Mouse (Mus musculus) brain, embryonic 14.5 days (tissue): Measurements from ENCODE around the gene Klhl22. TPM values are rescaled to one million over a fixed set of nuclear protein-coding genes. Genes with fewer than 3 reads are reported as not detected.

Experiments used
- DNase-seq: peaks from one replicate; pipeline ENCODE4 v3.0.0-alpha.2; 2011; ENCODE audit warnings: low read depth
- CTCF ChIP-seq: fragments of 200-500 bp; IDR thresholded peaks from 2 replicates; pipeline ENCODE4 v1.5.1; 2012; ENCODE audit warnings: inconsistent platforms, mild to moderate bottlenecking, moderate library complexity, borderline replicate concordance; ENCODE audit not compliant: insufficient read depth, insufficient read length; ENCODE audit errors: extremely low read depth
- POLR2A ChIP-seq: fragments of 200-500 bp; IDR thresholded peaks from 2 replicates; pipeline ENCODE4 v1.6.1; 2012; ENCODE audit warnings: mild to moderate bottlenecking, inconsistent platforms, borderline replicate concordance; ENCODE audit not compliant: poor library complexity, insufficient read depth, insufficient read length, severe bottlenecking; ENCODE audit errors: extremely low read depth
- polyA plus RNA-seq: library from polyadenylated mRNA; depleted of rRNA; stranded (reverse); fragments of >200 nt; gene quantifications from 2 replicates; pipeline ENCODE4 v1.2.3, GENCODE M21; 2012

Gene Klhl22
- polyA plus RNA-seq, 1 experiment, result 109 TPM

- no peak for DNase-seq
- no peak for TF ChIP-seq CTCF
- TF ChIP-seq POLR2A, result no peak
Measured at GRCm38 (mm10) chr16:17758902-17759301, 516 bp upstream of the Klhl22 start.

DNA sequence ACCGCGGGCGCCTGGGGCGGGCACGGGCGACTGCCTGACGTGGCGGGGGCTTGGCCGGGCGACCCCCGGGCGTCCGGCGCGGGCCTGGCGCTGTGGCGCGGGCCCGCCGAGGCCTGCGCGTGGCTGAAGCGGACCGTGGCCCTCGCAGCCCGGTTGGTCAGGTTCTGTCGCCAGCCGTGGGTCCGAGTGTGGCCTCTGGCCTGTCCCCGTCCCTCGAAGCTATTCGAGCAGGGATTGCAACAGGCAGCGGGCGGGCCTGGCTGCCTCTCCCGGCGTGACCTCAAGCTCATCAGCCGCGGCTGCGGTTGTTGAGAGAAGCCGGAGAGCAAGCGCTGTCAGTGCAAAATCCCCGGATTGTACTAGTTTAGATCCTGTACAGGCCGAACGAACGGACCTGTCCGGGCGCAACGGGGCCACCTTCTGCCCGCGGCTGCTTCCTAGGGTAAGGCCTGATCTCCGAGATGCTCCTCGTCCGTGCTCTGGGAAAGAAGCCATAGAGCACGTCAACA, 449 bp downstream of the Klhl22 start:
- peak; percentile 61 for DNase-seq
- TF ChIP-seq CTCF, result no peak
- no peak for TF ChIP-seq POLR2A

GRCm38 (mm10) chr16:17760657-17761056, 1.2 kb downstream of the Klhl22 start:
- DNase-seq, result peak; percentile 44
- TF ChIP-seq CTCF, result peak; percentile 61; the same call in 1 of the 2 replicates
- no peak for TF ChIP-seq POLR2A

DNA sequence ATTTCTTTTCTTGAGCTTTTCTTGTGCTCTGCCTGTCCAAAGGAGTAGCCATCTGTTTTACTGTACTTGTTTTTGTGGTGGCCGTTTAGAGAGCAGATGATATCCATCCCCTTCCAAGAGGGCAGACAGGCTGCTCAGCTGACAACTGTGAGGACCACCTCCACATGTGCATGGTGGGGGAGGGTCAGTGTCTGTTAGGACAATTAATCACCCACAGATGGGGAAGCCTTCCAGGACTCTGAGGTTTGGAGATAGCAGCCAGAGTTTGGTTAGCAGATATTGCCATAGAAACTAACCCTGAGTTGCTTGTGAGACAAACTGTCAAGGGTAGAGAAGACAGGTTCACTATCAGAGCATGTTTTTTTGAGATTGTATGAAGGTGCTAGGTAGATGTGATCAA, 1.7 kb downstream of the Klhl22 start:
- peak; percentile 5 for DNase-seq
- no peak for TF ChIP-seq POLR2A
- TF ChIP-seq CTCF, result no peak

DNA sequence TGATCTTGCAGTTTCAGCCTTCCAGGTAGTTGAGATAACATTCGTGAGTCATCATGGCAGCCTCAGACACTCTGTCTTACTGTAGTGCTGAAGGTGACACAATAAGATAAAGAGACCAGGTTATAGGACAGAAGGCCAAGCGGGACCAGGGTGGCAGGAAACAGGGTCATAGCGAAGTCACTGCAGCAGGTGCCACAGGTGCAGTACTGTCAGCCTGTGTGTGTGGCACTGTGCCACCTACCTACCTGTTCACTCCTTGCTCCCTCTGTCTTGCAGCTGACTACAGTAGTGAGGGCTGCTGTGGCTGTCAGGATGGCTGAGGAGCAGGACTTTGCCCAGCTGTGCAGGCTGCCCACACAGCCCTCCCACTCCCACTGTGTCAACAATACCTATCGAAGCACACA, 4.7 kb downstream of the Klhl22 start:
- no peak for TF ChIP-seq POLR2A
- TF ChIP-seq CTCF, result no peak
- DNase-seq, result no peak

GRCm38 (mm10) chr16:17768834-17769233, 9.4 kb downstream of the Klhl22 start:
- no peak for TF ChIP-seq CTCF
- no peak for DNase-seq

- TF ChIP-seq CTCF (no peak; the same call in 1 of the 2 replicates), POLR2A (no peak)
- peak; percentile 6 for DNase-seq
Measured at GRCm38 (mm10) chr16:17771117-17771865, 11.9 kb downstream of the Klhl22 start.

- DNase-seq, result no peak
- TF ChIP-seq POLR2A, result no peak
- peak; percentile 68; the same call in 1 of the 2 replicates for TF ChIP-seq CTCF
Measured at GRCm38 (mm10) chr16:17776828-17777227, 17.4 kb downstream of the Klhl22 start.

GRCm38 (mm10) chr16:17778223-17778622, 18.8 kb downstream of the Klhl22 start:
- TF ChIP-seq CTCF, result no peak
- TF ChIP-seq POLR2A, result no peak
- no peak for DNase-seq

DNA sequence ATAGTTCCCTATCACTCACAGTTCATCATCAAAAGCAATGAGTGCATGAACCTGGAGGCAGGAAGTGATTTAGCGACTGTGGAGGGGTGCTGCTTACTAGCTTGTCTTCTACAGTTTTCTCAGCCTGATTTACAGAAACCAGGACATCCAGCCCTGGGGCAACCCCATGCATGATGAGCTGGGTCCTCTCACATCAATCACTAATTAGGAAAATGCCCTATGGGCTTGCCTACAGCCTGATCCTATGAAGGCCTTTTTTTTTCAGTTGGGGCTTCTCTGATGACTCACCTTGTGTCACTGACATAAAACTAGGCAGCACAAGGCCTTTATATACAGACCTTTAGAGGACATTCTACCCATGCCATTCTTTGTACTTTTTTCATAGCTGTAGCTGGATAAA, 20.3 kb downstream of the Klhl22 start:
- no peak for DNase-seq

DNA sequence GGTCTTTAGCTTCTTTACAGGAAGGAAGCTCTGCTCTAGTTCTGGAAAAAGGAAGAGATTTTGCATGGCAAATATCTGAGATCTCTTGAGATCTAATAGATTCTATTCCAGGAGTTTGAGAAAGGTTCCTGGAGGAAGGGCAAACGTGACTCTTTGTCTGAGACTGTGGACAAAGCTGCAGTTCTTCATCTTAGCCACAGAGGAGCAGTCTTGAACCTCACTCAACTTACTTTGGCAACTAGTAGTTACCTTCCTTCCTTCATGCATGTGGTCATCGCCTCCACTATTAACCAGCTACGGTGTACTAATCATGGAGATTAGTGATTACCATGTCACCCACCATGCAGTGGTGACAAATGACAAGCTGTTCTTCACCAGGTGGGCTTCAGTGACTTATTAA, 25.9 kb downstream of the Klhl22 start:
- TF ChIP-seq CTCF (peak; percentile 7; the same call in 1 of the 2 replicates), POLR2A (no peak)
- DNase-seq, result no peak

More for the DNA sequence above, 20.3 kb downstream of the Klhl22 start:
- no peak for TF ChIP-seq POLR2A
- no peak for TF ChIP-seq CTCF

DNA sequence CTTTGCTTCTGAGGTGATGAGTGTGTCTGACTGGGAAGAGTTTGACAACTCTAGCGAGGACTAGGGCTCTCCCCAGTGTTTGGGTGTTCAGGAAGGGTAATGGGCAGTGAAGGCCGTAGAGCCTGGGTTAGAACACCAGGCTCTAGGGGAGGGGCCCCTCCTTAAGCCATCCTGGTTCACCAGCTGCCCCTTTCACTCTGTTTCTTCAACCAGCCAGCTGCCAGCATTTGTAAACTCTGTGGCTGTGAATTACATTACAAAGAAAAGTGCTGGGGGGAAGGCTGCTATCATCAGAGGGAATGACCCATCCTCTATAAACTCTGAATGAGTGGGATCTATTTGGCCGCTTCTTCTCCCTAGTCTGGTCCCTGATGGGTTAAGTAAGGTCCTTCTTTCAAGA, 33.3 kb downstream of the Klhl22 start:
- DNase-seq, result no peak
- TF ChIP-seq POLR2A (no peak), CTCF (no peak)
